Comparison of ENCODE assay signal across 12 mouse cellular contexts in the genomic region with DNA sequence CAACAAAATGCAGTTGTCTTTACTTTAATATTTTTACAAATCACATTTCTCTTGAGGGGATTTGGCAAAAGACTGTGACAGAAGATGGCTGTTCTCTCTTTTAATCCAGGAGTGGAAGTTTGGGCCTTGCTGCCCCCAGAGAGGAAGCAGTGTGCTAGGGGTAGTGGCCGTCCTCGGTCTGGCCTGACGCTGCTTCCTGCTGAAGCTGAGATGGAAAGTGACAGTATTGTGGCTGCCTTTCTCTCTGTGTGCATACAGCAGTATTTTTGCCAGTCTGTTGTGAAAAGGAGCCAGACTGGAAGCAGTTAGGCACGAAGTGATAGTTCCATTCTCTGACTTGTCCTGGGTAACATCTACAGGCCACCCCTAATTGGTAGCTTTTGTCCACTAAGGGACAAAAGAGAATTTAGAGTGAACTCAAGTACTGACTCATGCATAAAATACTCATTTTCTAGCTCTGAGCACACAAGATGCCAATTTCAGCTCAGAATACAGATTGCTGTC. TPM values are rescaled to one million over a fixed set of nuclear protein-coding genes. Genes with fewer than 3 reads are reported as not detected.
DNase-seq lines count a peak whose midpoint lies in the region; ATAC-seq and TF ChIP-seq lines count a peak whose summit lies in the region.
"Had no signal": no experiment of that assay in that cellular context is flagged by ENCODE, and none has a peak within 500 bp of the region (broad histone marks: within the 10 kb centered on the region; RNA-seq: fewer than 3 reads in every experiment).

No protein-coding gene starts in this region.

- ATAC-seq in embryonic facial prominence, embryonic 15.5 days (ENCODE audit: insufficient number of reproducible peaks, low FRiP score, low TSS enrichment, low read depth), result no peak
- no peak for ATAC-seq in stomach, postnatal 0 days (ENCODE audit: low FRiP score, low TSS enrichment)

- TF ChIP-seq CTCF in kidney, adult 2 months (conservative IDR thresholded peaks at IDR 0.05; ENCODE audit: insufficient read depth, insufficient read length, low read depth, low read length), result no peak
- TF ChIP-seq CTCF in spleen, adult 2 months (IDR thresholded peaks at IDR 0.05; ENCODE audit: extremely low read depth, insufficient read depth, insufficient read length, insufficient replicate concordance), result no peak
- no peak for TF ChIP-seq CTCF in stomach, postnatal 0 days (IDR thresholded peaks at IDR 0.05; ENCODE audit: low read depth)

- peaks cover 45% of the 10 kb centered on the region for H3K36me3 ChIP-seq in embryonic facial prominence, embryonic 15.5 days
- peaks cover 81% of the 10 kb centered on the region for H3K36me3 ChIP-seq in embryonic facial prominence, embryonic 10.5 days (replicated peaks)
- no peaks in the 10 kb centered on the region for H3K36me3 ChIP-seq in kidney, adult 2 months (ENCODE audit: control insufficient read depth, insufficient read depth, low read length)
- H3K36me3 ChIP-seq in spleen, adult 2 months (ENCODE audit: control insufficient read depth, insufficient read depth, low read length), result no peaks in the 10 kb centered on the region
- peaks cover 5% of the 10 kb centered on the region; the same call in 1 of the 2 replicates for H3K36me3 ChIP-seq in stomach, postnatal 0 days (ENCODE audit: control insufficient read depth, insufficient read depth, low read length)

- no peak for TF ChIP-seq EP300 in stomach, postnatal 0 days (optimal IDR thresholded peaks at IDR 0.05)

- H3K27me3 ChIP-seq in embryonic facial prominence, embryonic 15.5 days, result no peaks in the 10 kb centered on the region
- no peaks in the 10 kb centered on the region for H3K27me3 ChIP-seq in embryonic facial prominence, embryonic 10.5 days (replicated peaks; ENCODE audit: low read depth, poor library complexity, severe bottlenecking)
- H3K27me3 ChIP-seq in kidney, adult 2 months (replicated peaks; ENCODE audit: control insufficient read depth, insufficient read depth, low read length), result no peaks in the 10 kb centered on the region
- H3K27me3 ChIP-seq in spleen, adult 2 months (ENCODE audit: control insufficient read depth, insufficient read depth, low read length), result no peaks in the 10 kb centered on the region
- H3K27me3 ChIP-seq in stomach, postnatal 0 days (ENCODE audit: control insufficient read depth, insufficient read depth, low read length), result no peaks in the 10 kb centered on the region
- H3K27me3 ChIP-seq: neural tube, embryonic 12.5 days had no signal

- H3K9ac ChIP-seq in embryonic facial prominence, embryonic 15.5 days, result no peak overlapping the region
- no peak overlapping the region for H3K9ac ChIP-seq in stomach, postnatal 0 days (ENCODE audit: low read length)
- H3K9ac ChIP-seq: neural tube, embryonic 12.5 days had no signal

- no peaks in the 10 kb centered on the region for H3K4me1 ChIP-seq in embryonic facial prominence, embryonic 15.5 days
- H3K4me1 ChIP-seq in embryonic facial prominence, embryonic 10.5 days, result no peaks in the 10 kb centered on the region
- H3K4me1 ChIP-seq in kidney, adult 2 months (ENCODE audit: control insufficient read depth, insufficient read depth, low read length), result peaks cover 2% of the 10 kb centered on the region; the same call in 1 of the 2 replicates
- peaks cover 5% of the 10 kb centered on the region; the same call in 1 of the 2 replicates for H3K4me1 ChIP-seq in spleen, adult 2 months (ENCODE audit: control insufficient read depth, insufficient read depth, insufficient read length)
- no peaks in the 10 kb centered on the region for H3K4me1 ChIP-seq in stomach, postnatal 0 days (replicated peaks; ENCODE audit: control insufficient read depth, insufficient read depth)

- H3K9me3 ChIP-seq in embryonic facial prominence, embryonic 15.5 days (replicated peaks), result no peaks in the 10 kb centered on the region
- H3K9me3 ChIP-seq in embryonic facial prominence, embryonic 10.5 days, result no peaks in the 10 kb centered on the region
- no peaks in the 10 kb centered on the region for H3K9me3 ChIP-seq in stomach, postnatal 0 days (ENCODE audit: control insufficient read depth, low read length)
- H3K9me3 ChIP-seq: neural tube, embryonic 12.5 days had no signal

- no peak overlapping the region for H3K4me3 ChIP-seq in embryonic facial prominence, embryonic 15.5 days (replicated peaks)
- H3K4me3 ChIP-seq in embryonic facial prominence, embryonic 10.5 days, result no peak overlapping the region
- no peak overlapping the region for H3K4me3 ChIP-seq in kidney, adult 2 months (ENCODE audit: insufficient read depth, low read depth, low read length)
- H3K4me3 ChIP-seq in spleen, adult 2 months (ENCODE audit: extremely low read depth, insufficient read depth, insufficient read length), result no peak overlapping the region
- no peak overlapping the region for H3K4me3 ChIP-seq in stomach, postnatal 0 days (ENCODE audit: low read depth, low read length)
- H3K4me3 ChIP-seq: neural tube, embryonic 12.5 days had no signal

- no peak for DNase-seq in embryonic facial prominence, embryonic 10.5 days (ENCODE audit: low spot score)
- no peak for DNase-seq in kidney, adult 2 months
- DNase-seq in kidney, adult 18-20 months, result no peak
- DNase-seq in spleen, adult 2 months (ENCODE audit: low read depth in 1 of 2, low spot score in 2 of 2), result peak; percentile 28 to 40
- DNase-seq in spleen, postnatal 4 days (ENCODE audit: low spot score in 2 of 2), result no peak
- DNase-seq in stomach, postnatal 0 days (ENCODE audit: low spot score), result no peak
- DNase-seq in frontal cortex, adult 2 months (ENCODE audit: extremely low spot score in 1 of 2, low spot score in 1 of 2), result no peak
- DNase-seq: adrenal gland, postnatal 25 days; cerebellum, postnatal 36 days; lung, postnatal 4 days had no signal

- no peak for TF ChIP-seq POLR2A in kidney, adult 2 months (IDR thresholded peaks at IDR 0.05; ENCODE audit: low read depth, low read length)
- no peak for TF ChIP-seq POLR2A in spleen, adult 2 months (IDR thresholded peaks at IDR 0.05; ENCODE audit: low read depth, low read length)

- H3K27ac ChIP-seq in embryonic facial prominence, embryonic 15.5 days (replicated peaks), result peak overlapping the region; percentile 30; the same call in 1 of the 2 replicates
- no peak overlapping the region for H3K27ac ChIP-seq in embryonic facial prominence, embryonic 10.5 days (replicated peaks)
- H3K27ac ChIP-seq in kidney, adult 2 months (ENCODE audit: insufficient read depth, low read depth, low read length), result peak overlapping the region; percentile 77
- H3K27ac ChIP-seq in spleen, adult 2 months (ENCODE audit: insufficient read depth, low read length), result peak overlapping the region; percentile 74
- 0 out of 2 replicates have a peak overlapping the region, but pooled peaks have one; percentile 8 for H3K27ac ChIP-seq in stomach, postnatal 0 days (replicated peaks)
- H3K27ac ChIP-seq: neural tube, embryonic 12.5 days had no signal

- H3K4me2 ChIP-seq in embryonic facial prominence, embryonic 15.5 days (replicated peaks), result no peak overlapping the region
- H3K4me2 ChIP-seq in stomach, postnatal 0 days (replicated peaks; ENCODE audit: low read depth), result no peak overlapping the region
- H3K4me2 ChIP-seq: neural tube, embryonic 12.5 days had no signal

- 84% methylated on average over 4 of the region's 4 CpGs for WGBS in embryonic facial prominence, embryonic 15.5 days
- 83% methylated on average over 4 of the region's 4 CpGs for WGBS in embryonic facial prominence, embryonic 10.5 days
- WGBS in kidney, adult 2 months, result 64% methylated on average over 4 of the region's 4 CpGs
- 45% methylated on average over 4 of the region's 4 CpGs for WGBS in spleen, adult 2 months
- 86% methylated on average over 4 of the region's 4 CpGs for WGBS in stomach, postnatal 0 days

RNA-seq across cellular contexts. Expression of gene Tdp1, which starts 18.6 kb away (rescaled TPM):
- polyA plus RNA-seq in embryonic facial prominence, embryonic 15.5 days (2015; fragmentation: Nextera tagmentation; extraction: Ambion mirVana), result 46.9 and 52.3 TPM in 2 replicates
- polyA plus RNA-seq in embryonic facial prominence, embryonic 10.5 days (2016; fragmentation: Nextera tagmentation; extraction: Ambion mirVana), result 81.1 and 84.4 TPM in 2 replicates
- 11.2 and 11.7 TPM in 2 replicates for polyA plus RNA-seq in kidney, adult 2 months (2012; rRNA removed)
- 8.8 and 12.3 TPM in 2 replicates for polyA plus RNA-seq in spleen, adult 2 months (2012; rRNA removed)
- 12.9 and 13.3 TPM in 2 replicates for polyA plus RNA-seq in stomach, postnatal 0 days (2015; fragmentation: Nextera tagmentation; extraction: Ambion mirVana)
- 23.5 and 26.7 TPM in 2 replicates for polyA plus RNA-seq in frontal cortex, adult 2 months (2012; rRNA removed)

RNA-seq across cellular contexts. Expression of gene Efcab11, which starts 18.7 kb away (rescaled TPM):
- 10.3 and 10.9 TPM in 2 replicates for polyA plus RNA-seq in embryonic facial prominence, embryonic 15.5 days (2015; fragmentation: Nextera tagmentation; extraction: Ambion mirVana)
- polyA plus RNA-seq in embryonic facial prominence, embryonic 10.5 days (2016; fragmentation: Nextera tagmentation; extraction: Ambion mirVana), result 20.8 and 21.6 TPM in 2 replicates
- 0.24 and 0.25 TPM in 2 replicates for polyA plus RNA-seq in kidney, adult 2 months (2012; rRNA removed)
- 0.18 and 0.34 TPM in 2 replicates for polyA plus RNA-seq in spleen, adult 2 months (2012; rRNA removed)
- polyA plus RNA-seq in stomach, postnatal 0 days (2015; fragmentation: Nextera tagmentation; extraction: Ambion mirVana), result 2.8 and 3.6 TPM in 2 replicates
- 0.20 and 0.34 TPM in 2 replicates for polyA plus RNA-seq in frontal cortex, adult 2 months (2012; rRNA removed)

Comparison
In these comparisons a context has a peak if more than half of its experiments do, and no peak if none do; other contexts are left out.
1. DNase-seq: peak in spleen, adult 2 months (2 of 2); none in embryonic facial prominence, embryonic 10.5 days (single experiment), kidney, adult 2 months (single experiment), kidney, adult 18-20 months (single experiment), spleen, postnatal 4 days (0 of 2), stomach, postnatal 0 days (single experiment) and frontal cortex, adult 2 months (0 of 2).